Mouse (Mus musculus) limb, embryonic 15.5 days (tissue): ENCODE data around the gene B3gnt7. TPM values are rescaled to one million over a fixed set of nuclear protein-coding genes. Genes with fewer than 3 reads are reported as not detected.

Experiments used
- ATAC-seq: fragments of 200-750 bp; cut with Nextera tagmentation; 2 replicates; pipeline ENCODE4 v1.8.0; 2017; ENCODE audit warnings: low read depth, moderate TSS enrichment; ENCODE audit not compliant: insufficient number of reproducible peaks, low FRiP score, low TSS enrichment
- H3K27ac ChIP-seq: fragments of 300-500 bp; sonication (generic); 2 replicates; pipeline ENCODE4 v1.5.1; 2015; ENCODE audit warnings: moderate library complexity, mild to moderate bottlenecking, inconsistent platforms
- H3K27me3 ChIP-seq: fragments of 300-500 bp; sonication (generic); 2 replicates; pipeline ENCODE4 v1.6.1; 2015; ENCODE audit warnings: inconsistent platforms
- H3K36me3 ChIP-seq: fragments of 300-500 bp; sonication (generic); 2 replicates; pipeline ENCODE4 v1.6.1; 2015; ENCODE audit warnings: inconsistent platforms
- H3K4me1 ChIP-seq: fragments of 300-500 bp; sonication (generic); 2 replicates; pipeline ENCODE4 v1.6.1; 2015; ENCODE audit warnings: inconsistent platforms
- H3K4me2 ChIP-seq: fragments of 300-500 bp; sonication (generic); 2 replicates; pipeline ENCODE4 v1.6.1; 2015; ENCODE audit warnings: mild to moderate bottlenecking, inconsistent platforms
- H3K4me3 ChIP-seq: fragments of 300-500 bp; sonication (generic); 2 replicates; pipeline ENCODE4 v1.5.1; 2015; ENCODE audit warnings: mild to moderate bottlenecking, inconsistent platforms
- H3K9ac ChIP-seq: fragments of 300-500 bp; sonication (generic); 2 replicates; pipeline ENCODE4 v1.6.1; 2015; ENCODE audit warnings: inconsistent platforms
- H3K9me3 ChIP-seq: fragments of 300-500 bp; sonication (generic); 2 replicates; pipeline ENCODE4 v1.6.1; 2016; ENCODE audit warnings: inconsistent platforms
- WGBS: fragments of 180-500 bp; shearing (Covaris S2); methylation state at CpG from one replicate; pipeline ENCODE4 v1.1.7; 2015; 5-methylcytosine and 5-hydroxymethylcytosine counted together
- polyA plus RNA-seq: library from polyadenylated mRNA; unstranded; fragments of >200 nt; fragmentation: Nextera tagmentation; extraction: Ambion mirVana; gene quantifications from 2 replicates; pipeline ENCODE4 v1.2.1, GENCODE M21; 2015

The B3gnt7 gene
- polyA plus RNA-seq, 1 experiment from 2014 or later = 6.2 TPM

DNA sequence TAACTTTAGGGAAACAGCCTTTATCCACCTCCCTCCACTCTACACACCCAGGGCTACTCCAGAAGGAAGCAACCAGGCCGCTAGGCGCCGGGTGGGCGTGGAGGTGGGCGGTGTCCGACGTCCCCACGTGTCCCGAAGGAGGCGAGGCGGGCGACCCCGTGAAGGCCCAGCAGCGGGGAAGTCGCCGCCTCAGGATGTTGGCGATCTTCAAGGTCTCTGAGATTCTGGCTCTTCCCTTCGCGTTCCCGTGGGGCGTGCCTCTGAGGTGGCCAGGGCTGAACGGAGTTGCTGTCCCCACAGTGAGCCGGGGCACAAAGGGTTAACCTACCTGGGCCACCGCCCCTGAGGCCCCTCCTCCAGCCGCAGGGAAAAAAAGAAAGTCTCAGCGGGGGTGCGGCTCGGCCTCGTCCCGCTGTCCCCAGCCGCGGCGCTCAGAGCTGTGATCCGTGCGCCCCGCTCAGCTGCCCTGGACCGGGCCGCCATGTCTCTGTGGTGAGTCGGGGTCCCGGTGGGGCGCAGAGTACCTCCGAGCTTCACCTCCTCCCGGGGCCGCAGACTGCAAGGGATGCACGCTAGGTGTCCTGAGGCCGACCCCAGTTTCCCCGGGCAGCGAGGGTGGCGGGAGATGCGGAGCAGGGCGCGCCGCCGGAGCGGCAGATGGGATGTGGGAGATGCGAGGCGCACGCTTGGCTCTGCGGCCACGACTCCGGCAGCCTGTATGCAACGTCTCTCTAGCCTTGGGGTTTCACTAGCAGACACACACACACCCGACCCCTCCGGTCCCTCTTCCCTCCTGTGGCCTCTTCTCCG lies 636 bp downstream of the B3gnt7 start:
- H3K27me3 ChIP-seq = peaks cover 11% of the 10 kb centered on the region; the same call in 1 of the 2 replicates
- peaks cover 27% of the 10 kb centered on the region for H3K4me1 ChIP-seq

DNA sequence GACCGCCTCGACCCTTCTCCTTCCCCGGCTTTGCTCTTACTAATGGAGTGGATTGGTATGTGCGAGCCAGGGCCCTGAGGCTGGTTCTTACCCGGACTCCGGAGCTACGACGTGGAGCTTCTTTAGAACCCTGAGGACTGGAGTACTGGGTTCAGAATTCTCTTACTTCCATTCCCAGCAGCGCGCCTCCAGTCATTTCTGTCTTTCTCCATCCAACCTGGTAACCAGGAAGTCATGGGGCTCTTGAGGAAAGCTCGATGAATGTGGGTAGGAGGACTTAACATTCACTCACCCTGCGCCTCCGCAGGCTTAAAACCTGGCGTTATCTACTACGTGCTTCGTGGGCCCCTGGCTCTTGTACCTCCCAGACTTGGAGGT lies 1.2 kb downstream of the B3gnt7 start:
- peaks cover 27% of the 10 kb centered on the region for H3K4me1 ChIP-seq
- H3K36me3 ChIP-seq = peaks cover 6% of the 10 kb centered on the region; the same call in 1 of the 2 replicates
- no peak overlapping the region for H3K27ac ChIP-seq
- peak overlapping the region; percentile 45 for H3K9ac ChIP-seq
- ATAC-seq = no peak
- H3K4me3 ChIP-seq = peak overlapping the region; percentile 69
- no peaks in the 10 kb centered on the region for H3K9me3 ChIP-seq
- 3% methylated on average over 16 of the region's 16 CpGs for WGBS
- peak overlapping the region; percentile 97 for H3K4me2 ChIP-seq
- peaks cover 11% of the 10 kb centered on the region; the same call in 1 of the 2 replicates for H3K27me3 ChIP-seq

More for the DNA sequence above, 636 bp downstream of the B3gnt7 start:
- peak; percentile 64 for ATAC-seq
- no peaks in the 10 kb centered on the region for H3K9me3 ChIP-seq
- peak overlapping the region; percentile 45 for H3K9ac ChIP-seq
- H3K36me3 ChIP-seq = peaks cover 6% of the 10 kb centered on the region; the same call in 1 of the 2 replicates
- H3K27ac ChIP-seq = no peak overlapping the region
- WGBS = under 1% methylated on average over 65 of the region's 65 CpGs
- peak overlapping the region; percentile 97 for H3K4me2 ChIP-seq
- H3K4me3 ChIP-seq = peak overlapping the region; percentile 69

DNA sequence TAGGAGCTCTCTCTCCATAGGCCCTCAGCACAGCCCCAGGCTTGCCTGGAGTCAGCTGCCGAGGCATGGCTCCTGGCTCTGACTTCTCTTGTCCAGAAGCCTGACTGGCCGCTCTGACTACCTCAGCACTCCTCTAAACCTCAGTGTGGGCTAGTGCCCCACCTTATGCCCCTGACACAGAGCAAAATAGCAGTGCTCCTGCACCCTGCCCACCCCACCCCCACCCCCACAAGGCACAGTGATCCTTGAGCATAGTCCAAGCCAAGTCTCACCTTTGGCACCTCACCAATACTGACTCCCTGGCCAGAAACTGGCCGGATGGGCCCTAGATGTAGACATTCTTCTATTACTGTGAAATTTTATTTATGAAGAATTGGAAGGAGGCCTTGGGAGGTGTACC lies 4.1 kb downstream of the B3gnt7 start:
- H3K4me3 ChIP-seq = no peak overlapping the region
- H3K9me3 ChIP-seq = no peaks in the 10 kb centered on the region
- H3K27ac ChIP-seq = no peak overlapping the region
- no peak for ATAC-seq
- peaks cover 6% of the 10 kb centered on the region; the same call in 1 of the 2 replicates for H3K36me3 ChIP-seq
- H3K4me2 ChIP-seq = no peak overlapping the region
- 83% methylated on average over 3 of the region's 3 CpGs for WGBS
- peaks cover 30% of the 10 kb centered on the region for H3K4me1 ChIP-seq
- H3K9ac ChIP-seq = no peak overlapping the region
- H3K27me3 ChIP-seq = peaks cover 11% of the 10 kb centered on the region; the same call in 1 of the 2 replicates

DNA sequence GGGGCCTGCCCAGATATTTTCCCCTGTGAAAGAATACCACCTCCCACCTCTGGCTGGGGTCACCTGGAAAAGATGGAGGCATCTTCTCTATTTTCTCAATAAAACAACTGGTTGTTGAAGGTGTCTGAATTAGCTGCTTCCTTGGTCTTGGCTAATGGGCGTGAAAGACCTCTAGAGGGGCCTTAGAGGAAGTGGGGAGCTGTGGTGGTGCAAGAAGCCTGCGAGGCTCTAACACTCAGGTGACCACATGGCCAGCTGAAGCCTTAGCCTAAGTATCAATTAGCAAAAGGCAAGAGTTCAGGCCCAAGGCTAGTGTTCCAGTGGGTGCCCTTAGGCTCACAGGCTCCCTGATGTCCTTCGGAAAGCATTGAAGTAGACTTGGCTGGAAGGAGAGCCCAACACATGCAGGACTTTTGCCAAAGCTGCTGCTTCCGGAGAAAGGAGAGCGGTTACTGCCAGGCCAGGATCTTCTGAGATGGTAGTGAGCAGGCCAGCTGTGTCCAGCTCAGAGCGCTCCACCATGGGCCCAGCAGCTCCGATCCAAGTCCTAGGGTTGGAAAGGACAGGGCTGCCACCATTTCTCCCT lies 4.6 kb downstream of the B3gnt7 start:
- Histone ChIP-seq H3K27me3 (peaks cover 11% of the 10 kb centered on the region; the same call in 1 of the 2 replicates), H3K4me1 (peaks cover 30% of the 10 kb centered on the region), H3K27ac (no peak overlapping the region), H3K36me3 (peaks cover 6% of the 10 kb centered on the region; the same call in 1 of the 2 replicates), H3K9ac (no peak overlapping the region), H3K4me3 (no peak overlapping the region), H3K4me2 (no peak overlapping the region), H3K9me3 (no peaks in the 10 kb centered on the region)
- WGBS = 81% methylated on average over 7 of the region's 7 CpGs
- ATAC-seq = no peak

DNA sequence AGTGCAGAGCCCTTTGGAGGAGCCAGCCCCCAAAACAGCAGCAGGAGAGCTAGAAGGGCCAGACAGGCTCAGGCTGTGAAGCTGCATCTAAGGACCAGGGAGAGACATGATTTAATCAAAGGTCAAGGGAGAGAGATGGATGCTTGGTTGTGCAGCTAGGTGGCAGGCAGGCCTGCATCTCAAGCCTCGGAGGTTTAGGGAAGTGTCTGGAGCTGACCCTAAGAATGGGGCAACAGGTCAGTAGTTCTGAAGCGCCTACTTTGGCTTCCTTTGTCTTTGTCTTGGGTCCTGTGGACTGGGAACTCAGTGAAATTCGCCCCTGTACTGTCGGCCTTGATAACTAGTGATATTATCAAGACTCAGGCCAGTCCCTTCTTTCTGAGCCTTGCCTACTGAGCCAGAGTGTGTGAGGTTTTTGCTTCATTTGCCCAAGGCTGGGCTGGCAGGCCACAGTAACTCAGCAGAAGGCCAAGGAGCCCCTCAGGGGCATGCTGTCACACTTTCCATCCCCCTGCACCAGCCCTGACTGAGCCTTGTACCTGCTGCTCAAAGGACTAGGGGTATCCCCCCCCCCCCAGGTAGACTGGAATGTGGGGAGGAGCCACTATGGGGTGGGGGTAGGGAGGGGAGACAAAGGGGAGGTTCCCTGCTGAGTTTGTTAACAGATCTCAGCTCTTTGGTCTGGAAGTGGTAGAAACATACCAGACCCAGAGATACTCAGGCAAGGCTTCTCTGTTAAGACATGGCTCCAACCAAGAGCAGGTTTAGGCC lies 5.4 kb downstream of the B3gnt7 start:
- H3K27ac ChIP-seq = no peak overlapping the region
- 54% methylated on average over 4 of the region's 4 CpGs for WGBS
- ATAC-seq = no peak
- H3K4me2 ChIP-seq = no peak overlapping the region
- H3K4me1 ChIP-seq = peaks cover 22% of the 10 kb centered on the region
- peaks cover 6% of the 10 kb centered on the region; the same call in 1 of the 2 replicates for H3K36me3 ChIP-seq
- peaks cover 11% of the 10 kb centered on the region; the same call in 1 of the 2 replicates for H3K27me3 ChIP-seq
- no peak overlapping the region for H3K9ac ChIP-seq
- H3K4me3 ChIP-seq = no peak overlapping the region
- no peaks in the 10 kb centered on the region for H3K9me3 ChIP-seq

DNA sequence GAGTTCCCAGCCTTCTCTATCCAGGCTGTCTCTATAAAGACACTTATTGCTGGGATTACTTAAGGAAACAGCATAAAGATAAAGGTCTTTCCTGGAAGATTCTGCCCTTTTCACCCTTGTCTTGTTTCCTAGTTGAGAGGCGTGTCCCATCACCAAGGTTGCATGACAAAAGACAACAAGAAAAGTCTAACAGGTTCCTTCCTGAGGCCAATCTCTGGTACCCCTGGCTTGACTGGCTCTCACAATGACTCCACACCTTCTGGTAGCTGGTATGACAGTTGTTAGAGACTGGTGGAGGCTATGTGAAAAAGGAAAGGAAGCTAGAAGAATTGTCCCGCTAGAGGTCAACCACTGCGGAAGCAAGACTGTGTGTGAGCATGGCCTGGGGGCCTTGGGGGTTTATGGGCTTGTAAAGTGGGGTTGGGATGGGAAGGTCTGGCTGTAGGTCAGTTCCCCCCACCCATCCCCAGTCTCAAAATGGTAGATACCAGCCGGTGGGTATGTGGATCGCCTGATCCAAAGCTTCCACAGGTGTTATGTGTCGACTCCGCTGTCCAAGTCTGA lies 6.7 kb downstream of the B3gnt7 start:
- Histone ChIP-seq H3K27ac (no peak overlapping the region), H3K4me1 (peaks cover 14% of the 10 kb centered on the region), H3K4me2 (no peak overlapping the region), H3K27me3 (0 out of 2 replicates have a peak, but pooled peaks cover under 1% of the 10 kb centered on the region), H3K9ac (no peak overlapping the region), H3K4me3 (no peak overlapping the region), H3K9me3 (no peaks in the 10 kb centered on the region), H3K36me3 (peaks cover 6% of the 10 kb centered on the region; the same call in 1 of the 2 replicates)
- WGBS = 81% methylated on average over 7 of the region's 7 CpGs
- no peak for ATAC-seq

DNA sequence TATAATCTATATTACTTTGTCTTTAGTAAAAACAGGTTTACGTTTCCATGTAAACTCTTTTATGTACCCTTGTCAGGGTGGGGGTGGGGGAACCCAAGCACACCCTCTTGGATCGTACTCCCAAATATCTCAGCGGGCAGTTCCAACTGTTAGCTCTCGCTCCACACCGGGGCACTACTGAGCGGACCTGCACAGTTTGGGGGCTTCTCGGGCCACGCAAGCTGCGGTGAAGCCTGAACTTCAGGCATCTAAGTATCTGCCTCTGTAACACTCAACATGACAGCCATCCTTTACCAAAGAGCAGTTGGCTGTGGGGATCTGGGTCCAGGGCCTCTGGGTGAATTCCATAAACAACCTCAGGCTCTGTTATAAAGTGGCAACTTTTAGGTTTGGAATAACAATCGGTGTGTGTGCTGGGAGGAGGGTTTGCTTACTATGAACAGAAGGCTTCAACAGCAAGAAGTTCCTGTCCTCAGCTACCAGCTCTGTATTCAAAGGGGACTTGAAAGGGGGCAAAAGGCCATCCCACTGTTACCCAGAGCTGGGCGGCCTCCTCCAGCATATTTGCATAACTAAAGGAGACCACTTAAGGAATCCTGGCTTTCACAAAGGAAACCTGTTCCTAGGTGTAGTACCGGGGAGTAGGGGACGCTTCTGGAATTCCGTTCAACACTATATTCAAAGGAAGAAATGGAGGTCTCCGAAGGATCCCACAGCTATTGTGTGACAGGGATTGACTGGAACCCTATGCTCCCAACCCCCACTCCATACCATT lies 8.1 kb downstream of the B3gnt7 start:
- 35% methylated on average over 15 of the region's 15 CpGs for WGBS
- Histone ChIP-seq H3K27ac (no peak overlapping the region), H3K27me3 (no peaks in the 10 kb centered on the region), H3K9ac (no peak overlapping the region), H3K4me3 (no peak overlapping the region), H3K4me2 (no peak overlapping the region), H3K4me1 (peaks cover 14% of the 10 kb centered on the region), H3K9me3 (no peaks in the 10 kb centered on the region), H3K36me3 (no peaks in the 10 kb centered on the region)
- no peak for ATAC-seq

DNA sequence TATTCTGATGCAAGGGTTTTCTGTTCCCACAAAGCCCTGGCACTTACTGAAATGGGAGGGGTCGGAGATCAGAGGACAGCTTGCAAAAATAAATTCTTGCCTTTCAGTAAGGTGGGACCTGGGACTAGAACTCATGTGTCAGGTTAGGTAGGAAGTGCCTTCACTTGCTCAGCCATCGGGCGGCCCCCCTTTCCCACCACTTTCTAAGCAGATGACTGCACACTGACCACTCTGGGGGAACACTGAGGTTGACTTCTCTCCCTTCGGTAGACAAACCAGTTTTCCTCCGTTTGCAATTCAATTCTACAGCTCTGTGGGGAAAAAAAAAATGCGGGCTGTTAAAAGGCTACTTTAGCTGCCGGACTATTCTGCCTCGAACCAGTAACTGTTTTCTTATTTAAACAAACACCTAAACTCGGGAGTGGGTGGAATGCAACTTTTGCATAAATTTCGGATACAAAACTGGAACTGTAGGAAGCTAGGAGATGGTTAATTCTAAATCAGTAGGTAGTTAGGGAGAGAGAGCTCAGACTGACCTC lies 8.9 kb downstream of the B3gnt7 start:
- no peak for ATAC-seq
- H3K4me3 ChIP-seq = no peak overlapping the region
- H3K4me1 ChIP-seq = peaks cover 14% of the 10 kb centered on the region
- H3K9me3 ChIP-seq = no peaks in the 10 kb centered on the region
- H3K9ac ChIP-seq = no peak overlapping the region
- 30% methylated on average over 10 of the region's 10 CpGs for WGBS
- no peak overlapping the region for H3K4me2 ChIP-seq
- no peaks in the 10 kb centered on the region for H3K27me3 ChIP-seq
- H3K27ac ChIP-seq = no peak overlapping the region
- H3K36me3 ChIP-seq = no peaks in the 10 kb centered on the region

DNA sequence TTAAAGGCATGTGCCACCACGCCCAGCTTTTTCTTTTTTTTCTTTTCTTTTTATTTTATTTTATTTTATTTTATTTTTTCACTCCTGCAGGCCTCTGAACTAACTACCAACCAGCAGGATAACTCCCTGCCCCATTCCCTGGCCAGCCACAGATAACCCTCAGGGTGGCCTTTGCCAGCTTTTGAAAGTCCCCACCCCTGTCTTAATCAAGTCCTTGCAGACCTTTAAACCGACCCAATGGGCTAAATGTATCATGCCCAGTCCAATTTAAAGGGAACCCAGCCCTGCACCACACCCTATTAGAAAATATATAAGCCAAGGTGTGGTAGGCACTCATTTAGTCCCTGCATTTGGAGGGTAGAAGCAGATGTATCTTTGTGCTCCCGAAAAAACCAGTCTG lies 9.6 kb downstream of the B3gnt7 start:
- Histone ChIP-seq H3K4me2 (no peak overlapping the region), H3K9ac (no peak overlapping the region), H3K4me1 (peaks cover 14% of the 10 kb centered on the region), H3K27ac (no peak overlapping the region), H3K4me3 (no peak overlapping the region), H3K27me3 (no peaks in the 10 kb centered on the region), H3K36me3 (no peaks in the 10 kb centered on the region), H3K9me3 (no peaks in the 10 kb centered on the region)
- no peak for ATAC-seq
- 66% methylated on average over 3 of the region's 3 CpGs for WGBS

DNA sequence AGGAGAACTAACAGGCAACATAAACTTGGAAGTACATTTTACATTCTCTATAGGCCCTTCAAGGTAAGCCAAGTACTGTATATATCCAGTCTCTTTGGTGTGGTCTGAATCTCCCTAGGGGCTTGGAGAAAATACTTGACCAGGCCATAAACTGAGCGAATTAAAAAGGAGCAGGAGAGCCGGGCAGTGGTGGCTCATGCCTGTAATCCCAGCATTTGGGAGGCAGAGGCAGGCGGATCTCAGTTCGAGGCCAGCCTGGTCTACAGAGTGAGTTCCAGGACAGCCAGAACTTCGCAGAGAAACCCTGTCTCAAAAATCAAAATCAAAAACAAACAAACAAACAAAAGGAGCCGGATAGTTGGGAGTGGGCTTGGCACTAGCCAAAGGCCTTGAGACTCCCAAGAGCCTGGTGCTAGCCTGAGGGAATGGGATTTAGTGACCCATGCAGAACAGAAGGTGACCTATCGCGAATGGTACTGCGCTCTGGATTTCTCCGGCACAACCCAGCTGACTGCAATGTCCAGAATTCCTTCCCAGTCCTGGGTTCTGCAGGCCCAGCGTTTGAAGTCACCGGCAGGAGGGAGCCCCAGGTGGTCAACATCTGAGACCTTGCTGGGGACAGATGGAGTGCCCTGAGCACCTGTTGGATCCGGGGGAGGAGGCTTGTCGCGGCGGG lies 10.6 kb downstream of the B3gnt7 start:
- no peak for ATAC-seq
- WGBS = 49% methylated on average over 16 of the region's 16 CpGs
- Histone ChIP-seq H3K4me1 (peaks cover 12% of the 10 kb centered on the region), H3K27me3 (no peaks in the 10 kb centered on the region), H3K4me3 (no peak overlapping the region), H3K4me2 (no peak overlapping the region), H3K36me3 (no peaks in the 10 kb centered on the region), H3K27ac (no peak overlapping the region), H3K9ac (no peak overlapping the region), H3K9me3 (no peaks in the 10 kb centered on the region)
